Mouse (Mus musculus) megakaryocyte, embryonic 14.5 days (primary cell): ENCODE results near the gene Slc30a9.

Experiments used
- FLI1 ChIP-seq: IDR thresholded peaks from 2 replicates; pipeline ENCODE4 v1.6.1; 2012; ENCODE audit warnings: low read length, inconsistent platforms, mixed read lengths
- GATA1 ChIP-seq: IDR thresholded peaks from 3 replicates; pipeline ENCODE4 v1.6.1; 2012; ENCODE audit warnings: mixed read lengths, low read length, inconsistent platforms, borderline replicate concordance

- TF ChIP-seq GATA1 = no peak
- TF ChIP-seq FLI1 = no peak
These were observed 986 bp downstream of the Slc30a9 start for GRCm38 (mm10) chr5:67307659-67308222.
